Mouse (Mus musculus) neural tube, embryonic 13.5 days (tissue): ENCODE results near the gene Foxp3. TPM values are rescaled to one million over a fixed set of nuclear protein-coding genes. Genes with fewer than 3 reads are reported as not detected.
A peak's percentile ranks its signal among the peaks of the same experiment; 100 is the strongest.

ENCODE experiments used
- ATAC-seq: fragments of 200-750 bp; cut with Nextera tagmentation; 2 replicates; pipeline ENCODE4 v1.8.0; 2017; ENCODE audit warnings: low read depth, mild to moderate bottlenecking, moderate TSS enrichment, moderate library complexity
- H3K27ac ChIP-seq: fragments of 300-500 bp; sonication (generic); replicated peaks from 2 replicates; pipeline ENCODE4 v1.5.1; 2015; ENCODE audit warnings: moderate library complexity, mild to moderate bottlenecking, inconsistent platforms
- H3K27me3 ChIP-seq: fragments of 300-500 bp; sonication (generic); 2 replicates; pipeline ENCODE4 v1.6.1; 2015; ENCODE audit warnings: mild to moderate bottlenecking, inconsistent platforms
- H3K36me3 ChIP-seq: fragments of 300-500 bp; sonication (generic); 2 replicates; pipeline ENCODE4 v1.6.1; 2015; ENCODE audit warnings: mild to moderate bottlenecking, inconsistent platforms
- H3K4me1 ChIP-seq: fragments of 300-500 bp; sonication (generic); replicated peaks from 2 replicates; pipeline ENCODE4 v1.6.1; 2015; ENCODE audit warnings: inconsistent platforms
- H3K4me2 ChIP-seq: fragments of 300-500 bp; sonication (generic); 2 replicates; pipeline ENCODE4 v1.6.1; 2015; ENCODE audit warnings: inconsistent platforms, mild to moderate bottlenecking, moderate library complexity
- H3K4me3 ChIP-seq: fragments of 300-500 bp; sonication (generic); 2 replicates; pipeline ENCODE4 v1.5.1; 2015; ENCODE audit warnings: mild to moderate bottlenecking, inconsistent platforms
- H3K9ac ChIP-seq: fragments of 300-500 bp; sonication (generic); 2 replicates; pipeline ENCODE4 v1.6.1; 2015; ENCODE audit warnings: moderate library complexity, mild to moderate bottlenecking, inconsistent platforms
- H3K9me3 ChIP-seq: fragments of 300-500 bp; sonication (generic); 2 replicates; pipeline ENCODE4 v1.6.1; 2016; ENCODE audit warnings: inconsistent platforms
- WGBS: fragments of 180-500 bp; shearing (Covaris S2); methylation state at CpG from one replicate; pipeline ENCODE4 v1.1.7; 2015; 5-methylcytosine and 5-hydroxymethylcytosine counted together
- polyA plus RNA-seq: library from polyadenylated mRNA; unstranded; fragments of >200 nt; fragmentation: Nextera tagmentation; extraction: Ambion mirVana; gene quantifications from 2 replicates; pipeline ENCODE4 v1.2.1, GENCODE M21; 2015

Gene Foxp3
- polyA plus RNA-seq, 1 experiment from 2014 or later, result 0.14 TPM

DNA sequence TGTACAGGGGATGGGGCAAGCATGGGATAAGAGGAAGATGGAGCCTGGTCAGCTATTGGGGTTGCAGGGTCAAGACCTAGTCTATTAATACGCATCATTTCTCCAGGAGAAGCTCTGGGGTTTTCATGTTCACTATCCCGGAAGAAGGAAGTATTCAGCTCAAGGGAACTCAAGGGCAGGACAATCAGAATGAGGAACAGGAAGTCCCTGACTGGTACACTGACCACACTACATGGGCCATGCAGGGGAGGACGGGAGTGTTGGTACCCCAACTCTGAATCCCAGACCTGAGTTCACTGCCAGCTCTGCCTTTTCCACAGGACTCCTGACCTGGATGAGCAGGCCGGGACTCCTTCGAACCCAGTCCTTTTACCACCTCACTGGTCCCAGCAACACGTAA lies 59.1 kb downstream of the Foxp3 start:
- no peak overlapping the region for H3K4me3 ChIP-seq

DNA sequence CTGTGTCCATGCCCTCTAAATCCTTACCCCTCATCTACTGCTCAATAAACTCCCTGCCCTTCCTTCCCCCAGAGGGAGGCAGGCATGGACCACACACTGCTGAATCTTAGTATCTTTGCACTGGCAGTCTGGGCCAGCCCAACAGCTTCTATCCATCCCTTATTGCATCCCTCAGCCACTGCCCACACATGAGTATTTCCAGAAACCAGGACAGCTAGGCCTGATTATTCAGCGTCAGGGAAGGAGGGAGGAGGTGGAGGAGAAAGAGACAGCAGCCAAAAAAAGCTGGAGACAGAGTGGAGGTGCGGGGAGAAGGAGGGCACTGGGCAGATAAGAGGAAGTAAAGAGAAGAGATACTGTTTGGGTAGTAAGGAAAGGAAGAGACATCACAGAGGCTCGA lies 61.7 kb downstream of the Foxp3 start:
- no peaks in the 10 kb centered on the region for H3K36me3 ChIP-seq
- no peaks in the 10 kb centered on the region; the same call in 1 of the 2 replicates for H3K4me1 ChIP-seq
- no peak overlapping the region for H3K27ac ChIP-seq
- 78% methylated on average over 3 of the region's 3 CpGs for WGBS
- H3K4me2 ChIP-seq, result no peak overlapping the region
- no peaks in the 10 kb centered on the region for H3K27me3 ChIP-seq
- H3K9ac ChIP-seq, result no peak overlapping the region
- ATAC-seq, result no peak
- no peaks in the 10 kb centered on the region for H3K9me3 ChIP-seq
- H3K4me3 ChIP-seq, result no peak overlapping the region

More for the DNA sequence above, 59.1 kb downstream of the Foxp3 start:
- H3K36me3 ChIP-seq, result no peaks in the 10 kb centered on the region
- no peak overlapping the region for H3K9ac ChIP-seq
- H3K9me3 ChIP-seq, result no peaks in the 10 kb centered on the region
- no peaks in the 10 kb centered on the region for H3K27me3 ChIP-seq
- H3K27ac ChIP-seq, result no peak overlapping the region
- ATAC-seq, result no peak
- H3K4me2 ChIP-seq, result no peak overlapping the region
- 88% methylated on average over 6 of the region's 6 CpGs for WGBS
- H3K4me1 ChIP-seq, result no peaks in the 10 kb centered on the region

DNA sequence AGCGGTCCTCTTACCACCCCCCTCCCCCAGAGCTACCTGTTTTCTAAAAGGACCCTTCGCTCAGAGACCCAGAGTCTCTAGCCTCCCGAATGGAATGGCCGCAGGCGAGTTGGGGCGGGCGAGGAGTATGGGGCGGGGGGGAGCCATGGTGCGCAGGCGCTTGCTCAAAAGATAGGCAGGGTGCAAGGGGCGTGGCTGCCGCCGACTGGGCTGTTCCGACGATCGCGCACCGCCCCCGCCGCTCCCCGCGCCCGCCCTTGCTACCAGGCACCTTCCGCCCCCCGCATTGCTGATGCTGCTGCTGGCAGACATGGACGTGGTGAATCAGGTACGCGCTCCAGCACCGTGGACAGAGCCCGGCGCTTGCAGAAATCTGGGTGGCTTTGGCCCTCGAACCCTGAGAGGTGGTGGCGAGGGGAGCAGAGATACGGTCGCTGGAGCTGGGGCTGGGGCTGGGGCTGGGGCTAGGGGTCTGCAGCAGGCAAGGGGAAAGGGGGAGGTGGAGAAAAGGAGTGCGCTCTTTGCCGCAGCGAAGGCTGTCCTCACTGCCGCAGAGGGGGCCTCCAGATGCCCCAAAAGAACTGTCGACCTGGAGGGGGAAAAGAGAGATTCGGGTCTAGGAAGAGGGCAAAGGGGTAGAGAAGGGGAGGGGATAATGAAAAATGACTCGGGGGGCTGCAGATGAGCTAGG lies 65.1 kb downstream of the Foxp3 start, which contains the start of gene Syp:
Syp (plus strand) TSS at position 71 of the 691 bp plus-strand sequence.
- ATAC-seq, result peak; percentile 88
- peak within 1 kb of the TSS; percentile 82 for H3K27ac ChIP-seq
- 24% methylated on average over 41 of the region's 42 CpGs for WGBS

DNA sequence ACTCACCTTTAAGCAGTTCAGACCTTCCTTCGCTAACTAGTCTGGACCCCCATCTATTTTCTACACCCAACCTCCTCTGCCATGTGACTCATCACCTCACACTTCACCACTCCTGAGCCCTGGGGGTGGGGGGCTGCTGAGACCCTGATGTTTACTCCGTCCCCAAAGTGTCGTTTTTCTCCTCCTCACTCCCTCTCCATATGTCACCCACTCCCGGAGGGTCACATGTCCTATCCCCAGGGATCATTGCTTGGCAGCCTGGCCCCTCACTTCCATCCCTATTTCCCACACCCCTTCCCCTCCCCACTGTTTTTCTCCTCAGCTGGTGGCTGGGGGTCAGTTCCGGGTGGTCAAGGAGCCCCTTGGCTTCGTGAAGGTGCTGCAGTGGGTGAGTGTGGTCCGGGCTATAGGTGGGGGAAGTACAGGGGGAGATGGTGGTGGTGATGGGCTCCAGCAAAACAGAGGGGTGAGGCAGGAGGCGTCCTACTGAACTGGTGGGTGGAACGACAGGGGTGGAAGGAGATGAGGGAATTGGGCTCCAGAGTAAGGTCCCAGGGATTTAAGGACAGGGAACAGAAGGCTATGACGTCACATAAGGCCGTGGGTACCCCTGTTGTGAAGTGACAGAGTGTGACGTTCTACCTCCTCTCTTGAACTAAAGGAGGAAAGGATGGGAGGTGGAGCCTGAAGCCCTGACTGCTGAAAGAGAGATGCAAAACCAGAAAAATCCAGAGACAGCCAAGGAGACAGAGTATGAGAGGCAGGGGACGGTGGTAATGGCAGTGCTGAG lies 66.3 kb downstream of the Foxp3 start:
- WGBS, result 24% methylated on average over 13 of the region's 13 CpGs
- ATAC-seq, result peak; percentile 51
- Histone ChIP-seq H3K36me3 (0 out of 2 replicates have a peak, but pooled peaks cover 4% of the 10 kb centered on the region), H3K27ac (peak overlapping the region; percentile 82), H3K4me3 (peak overlapping the region; percentile 51), H3K4me2 (peak overlapping the region; percentile 63), H3K4me1 (peaks cover 8% of the 10 kb centered on the region), H3K27me3 (no peaks in the 10 kb centered on the region), H3K9ac (peak overlapping the region; percentile 81), H3K9me3 (no peaks in the 10 kb centered on the region)

More for the DNA sequence above, 65.1 kb downstream of the Foxp3 start, which contains the start of gene Syp:
- Histone ChIP-seq H3K4me3 (peak within 1 kb of the TSS; percentile 51), H3K27me3 (no peaks in the 10 kb centered on the region), H3K9ac (peak within 1 kb of the TSS; percentile 81), H3K9me3 (no peaks in the 10 kb centered on the region), H3K4me1 (peaks cover 8% of the 10 kb centered on the region), H3K4me2 (peak within 1 kb of the TSS; percentile 63), H3K36me3 (0 out of 2 replicates have a peak, but pooled peaks cover 4% of the 10 kb centered on the region)

DNA sequence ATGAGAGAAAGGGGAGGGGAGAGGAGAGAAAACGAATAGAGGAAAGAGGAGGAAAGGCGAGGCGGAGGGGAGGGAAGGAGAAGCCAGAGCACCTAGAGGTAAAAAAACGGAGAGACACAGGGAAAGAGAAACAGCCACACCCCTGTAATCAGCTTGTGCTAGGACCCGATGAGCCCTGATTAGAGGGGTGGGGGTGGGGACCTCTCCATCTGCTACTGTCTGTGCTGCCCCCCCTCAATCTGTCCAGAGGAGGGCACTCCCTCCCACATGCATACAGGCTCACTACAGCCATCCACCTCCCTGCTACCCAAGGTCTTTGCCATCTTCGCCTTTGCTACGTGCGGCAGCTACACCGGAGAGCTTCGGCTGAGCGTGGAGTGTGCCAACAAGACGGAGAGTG lies 67.3 kb downstream of the Foxp3 start:
- no peak for ATAC-seq

More for the DNA sequence above, 67.3 kb downstream of the Foxp3 start:
- Histone ChIP-seq H3K27me3 (no peaks in the 10 kb centered on the region), H3K4me3 (peak overlapping the region; percentile 51), H3K36me3 (0 out of 2 replicates have a peak, but pooled peaks cover 7% of the 10 kb centered on the region), H3K4me1 (peaks cover 8% of the 10 kb centered on the region), H3K27ac (0 out of 2 replicates have a peak overlapping the region, but pooled peaks have one; percentile 5), H3K9me3 (no peaks in the 10 kb centered on the region), H3K4me2 (peak overlapping the region; percentile 63), H3K9ac (peak overlapping the region; percentile 81; the same call in 1 of the 2 replicates)
- 33% methylated on average over 11 of the region's 12 CpGs for WGBS

Other genes starting within 250 kb of the Foxp3 start
- 1.5 and 1.9 TPM in 2 replicates for gene Usp27x, start 197.8 kb upstream of the Foxp3 start, polyA plus RNA-seq
- gene Ppp1r3f, start 639 bp downstream of the Foxp3 start, polyA plus RNA-seq, result 4.6 and 5.4 TPM in 2 replicates
- gene Ccdc22, start 31.9 kb downstream of the Foxp3 start, polyA plus RNA-seq, result 28.0 and 29.6 TPM in 2 replicates
- 0.11 and 0.13 TPM in 2 replicates for gene Cacna1f, start 33.4 kb downstream of the Foxp3 start, polyA plus RNA-seq
- gene Syp, start 64.8 kb downstream of the Foxp3 start, polyA plus RNA-seq, result 108 and 118 TPM in 2 replicates
- gene Prickle3, start 83.6 kb downstream of the Foxp3 start, polyA plus RNA-seq, result 1.9 and 2.1 TPM in 2 replicates
- gene Plp2, start 97.7 kb downstream of the Foxp3 start, polyA plus RNA-seq, result 27.2 and 33.4 TPM in 2 replicates
- 0.18 TPM in 1 of 2 replicates, not detected in the other for gene Magix, start 107.6 kb downstream of the Foxp3 start, polyA plus RNA-seq
- gene Gpkow, start 123.5 kb downstream of the Foxp3 start, polyA plus RNA-seq, result 43.2 and 50.4 TPM in 2 replicates
- 35.0 and 36.5 TPM in 2 replicates for gene Wdr45, start 140.7 kb downstream of the Foxp3 start, polyA plus RNA-seq
- gene Gm45208, start 148.6 kb downstream of the Foxp3 start, polyA plus RNA-seq, result not detected in 2 replicates
- 115 and 134 TPM in 2 replicates for gene Praf2, start 154.8 kb downstream of the Foxp3 start, polyA plus RNA-seq
- 39.3 and 43.2 TPM in 2 replicates for gene Ccdc120, start 177.3 kb downstream of the Foxp3 start, polyA plus RNA-seq
- 25.8 and 28.6 TPM in 2 replicates for gene Tfe3, start 188.9 kb downstream of the Foxp3 start, polyA plus RNA-seq
- gene Gripap1, start 216.1 kb downstream of the Foxp3 start, polyA plus RNA-seq, result 74.9 and 77.1 TPM in 2 replicates
- gene Kcnd1, start 248.6 kb downstream of the Foxp3 start, polyA plus RNA-seq, result 4.9 and 6.2 TPM in 2 replicates